Mouse (Mus musculus): ENCODE measurements around the gene Calm3.

GRCm38 (mm10) chr7:16885271-16885776, 38.6 kb downstream of the Calm3 start:
- TF ChIP-seq MYOD1 (IDR thresholded peaks at IDR 0.05; ENCODE audit: control insufficient read depth in 1 of 3, insufficient read length in 2 of 3, low read depth in 2 of 3) (no peak), CEBPB (IDR thresholded peaks at IDR 0.05; ENCODE audit: insufficient read depth, poor library complexity, severe bottlenecking) (no peak), E2F4 (IDR thresholded peaks at IDR 0.05; ENCODE audit: insufficient read depth) (no peak), MYOG (IDR thresholded peaks at IDR 0.05; ENCODE audit: control insufficient read depth in 1 of 3, insufficient read depth in 1 of 3, insufficient read length in 2 of 3, low read depth in 2 of 3) (no peak), POLR2A (IDR thresholded peaks at IDR 0.05; ENCODE audit: insufficient read length, low read depth) (no peak), MAX (IDR thresholded peaks at IDR 0.05; ENCODE audit: low read depth) (no peak), TCF12 (IDR thresholded peaks at IDR 0.05; ENCODE audit: insufficient read depth, poor library complexity, severe bottlenecking) (no peak)
